Mouse (Mus musculus) c-Kit-positive CD71-positive TER-119-negative erythroid progenitor cells, embryonic 14.5 days (primary cell): ENCODE data around the gene Kctd14.
A peak's percentile ranks its signal among the peaks of the same experiment; 100 is the strongest.
"Not testable (repeated sequence)": the region's sequence is repeated elsewhere in the genome, so short reads cannot be mapped to it uniquely, and the experiment has no call there.

Experiments used
- DNase-seq: peaks from one replicate; pipeline ENCODE4 v3.0.0-alpha.2; 2013; ENCODE audit warnings: low read depth

Gene Kctd14

GRCm38 (mm10) chr7:97451023-97451422 is at the start of gene Kctd14:
Kctd14 (plus strand) TSS chr7:97451323.
- DNase-seq = not testable (repeated sequence)

- no peak for DNase-seq
Observed at GRCm38 (mm10) chr7:97407145-97407544, 44.0 kb upstream of the Kctd14 start.

GRCm38 (mm10) chr7:97411106-97411505 is 40.0 kb upstream of the Kctd14 start:
- no peak for DNase-seq

- no peak for DNase-seq
Observed at GRCm38 (mm10) chr7:97411575-97411974, 39.5 kb upstream of the Kctd14 start.

- DNase-seq = no peak
Observed at GRCm38 (mm10) chr7:97413981-97414380, 37.1 kb upstream of the Kctd14 start.

GRCm38 (mm10) chr7:97414426-97414825 is 36.7 kb upstream of the Kctd14 start:
- no peak for DNase-seq

- DNase-seq = no peak
Observed at GRCm38 (mm10) chr7:97414915-97415687, 36.0 kb upstream of the Kctd14 start.

GRCm38 (mm10) chr7:97416473-97416872 is 34.6 kb upstream of the Kctd14 start:
- DNase-seq = no peak

- no peak for DNase-seq
Observed at GRCm38 (mm10) chr7:97416906-97417777, 34.0 kb upstream of the Kctd14 start, which contains the start of gene Thrsp. Thrsp (minus strand) TSS chr7:97417730.

- DNase-seq = no peak
Observed at GRCm38 (mm10) chr7:97418717-97419116, 32.4 kb upstream of the Kctd14 start.

- DNase-seq = no peak
Observed at GRCm38 (mm10) chr7:97419163-97419562, 32.0 kb upstream of the Kctd14 start.

- DNase-seq = no peak
Observed at GRCm38 (mm10) chr7:97420406-97420805, 30.7 kb upstream of the Kctd14 start.

- no peak for DNase-seq
Observed at GRCm38 (mm10) chr7:97420958-97421651, 30.0 kb upstream of the Kctd14 start.

GRCm38 (mm10) chr7:97423754-97424153 is 27.4 kb upstream of the Kctd14 start:
- no peak for DNase-seq

GRCm38 (mm10) chr7:97424621-97425245 is 26.4 kb upstream of the Kctd14 start:
- DNase-seq = peak; percentile 61

- no peak for DNase-seq
Observed at GRCm38 (mm10) chr7:97426566-97426965, 24.6 kb upstream of the Kctd14 start.

- no peak for DNase-seq
Observed at GRCm38 (mm10) chr7:97427296-97427695, 23.8 kb upstream of the Kctd14 start.

- no peak for DNase-seq
Observed at GRCm38 (mm10) chr7:97427778-97428420, 23.2 kb upstream of the Kctd14 start.

GRCm38 (mm10) chr7:97429705-97430104 is 21.4 kb upstream of the Kctd14 start:
- DNase-seq = no peak

GRCm38 (mm10) chr7:97433517-97433916 is 17.6 kb upstream of the Kctd14 start:
- DNase-seq = not testable (repeated sequence)

- no peak for DNase-seq
Observed at GRCm38 (mm10) chr7:97434517-97434916, 16.6 kb upstream of the Kctd14 start.
